ENCODE assay signal across 8 mouse cellular contexts in genomic region chr5:139668494-139668893, GRCm38 (mm10).
A peak's percentile ranks its signal among the peaks of the same experiment; 100 is the strongest.
DNase-seq lines count a peak whose midpoint lies in the region; ATAC-seq and TF ChIP-seq lines count a peak whose summit lies in the region.

No protein-coding gene starts in this region.

- no peaks in the 10 kb centered on the region for H3K9me3 ChIP-seq in embryonic facial prominence, embryonic 10.5 days
- H3K9me3 ChIP-seq in heart, embryonic 13.5 days = no peaks in the 10 kb centered on the region
- H3K9me3 ChIP-seq in kidney, embryonic 16.5 days (ENCODE audit: low read length) = no peaks in the 10 kb centered on the region
- no peaks in the 10 kb centered on the region for H3K9me3 ChIP-seq in liver, embryonic 14.5 days (ENCODE audit: control insufficient read depth, low read length)
- no peaks in the 10 kb centered on the region for H3K9me3 ChIP-seq in neural tube, embryonic 15.5 days (replicated peaks)

- peaks cover 14% of the 10 kb centered on the region for H3K4me1 ChIP-seq in embryonic facial prominence, embryonic 10.5 days
- H3K4me1 ChIP-seq in heart, embryonic 13.5 days = no peaks in the 10 kb centered on the region
- H3K4me1 ChIP-seq in kidney, embryonic 16.5 days (ENCODE audit: insufficient read depth, low read length) = peaks cover 12% of the 10 kb centered on the region
- H3K4me1 ChIP-seq in liver, embryonic 14.5 days (replicated peaks; ENCODE audit: control insufficient read depth in 2 of 2, insufficient read depth in 2 of 2, low read length in 1 of 2) = no peaks in the 10 kb centered on the region
- peaks cover 19% of the 10 kb centered on the region for H3K4me1 ChIP-seq in neural tube, embryonic 15.5 days

- TF ChIP-seq CTCF in liver, embryonic 14.5 days (IDR thresholded peaks at IDR 0.05; ENCODE audit: low read depth) = peak; percentile 85

- no peaks in the 10 kb centered on the region for H3K36me3 ChIP-seq in embryonic facial prominence, embryonic 10.5 days (replicated peaks)
- no peaks in the 10 kb centered on the region for H3K36me3 ChIP-seq in heart, embryonic 13.5 days
- H3K36me3 ChIP-seq in kidney, embryonic 16.5 days (ENCODE audit: insufficient read depth, low read length) = no peaks in the 10 kb centered on the region
- H3K36me3 ChIP-seq in liver, embryonic 14.5 days (replicated peaks; ENCODE audit: control insufficient read depth, insufficient read depth, low read depth) = no peaks in the 10 kb centered on the region
- H3K36me3 ChIP-seq in neural tube, embryonic 15.5 days = no peaks in the 10 kb centered on the region

- 0 out of 2 replicates have a peak overlapping the region, but pooled peaks have one; percentile 9 for H3K4me3 ChIP-seq in embryonic facial prominence, embryonic 10.5 days
- H3K4me3 ChIP-seq in heart, embryonic 13.5 days = no peak overlapping the region
- no peak overlapping the region for H3K4me3 ChIP-seq in kidney, embryonic 16.5 days (ENCODE audit: low read length)
- H3K4me3 ChIP-seq in liver, embryonic 14.5 days (ENCODE audit: insufficient read depth in 1 of 2, low read depth in 2 of 2, low read length in 2 of 2) = no peak overlapping the region
- peak overlapping the region; percentile 20 for H3K4me3 ChIP-seq in neural tube, embryonic 15.5 days (replicated peaks)

- peaks cover 99% of the 10 kb centered on the region for H3K27me3 ChIP-seq in embryonic facial prominence, embryonic 10.5 days (replicated peaks; ENCODE audit: low read depth, poor library complexity, severe bottlenecking)
- peaks cover 99% of the 10 kb centered on the region for H3K27me3 ChIP-seq in heart, embryonic 13.5 days (replicated peaks)
- H3K27me3 ChIP-seq in kidney, embryonic 16.5 days (ENCODE audit: insufficient read depth, low read length) = peaks cover 48% of the 10 kb centered on the region
- H3K27me3 ChIP-seq in liver, embryonic 14.5 days (ENCODE audit: control insufficient read depth, insufficient read depth, low read length) = peaks cover 13% of the 10 kb centered on the region
- H3K27me3 ChIP-seq in neural tube, embryonic 15.5 days (replicated peaks) = peaks cover 75% of the 10 kb centered on the region

- H3K27ac ChIP-seq in embryonic facial prominence, embryonic 10.5 days (replicated peaks) = no peak overlapping the region
- no peak overlapping the region for H3K27ac ChIP-seq in heart, embryonic 13.5 days (replicated peaks)
- peak overlapping the region; percentile 49; the same call in 1 of the 2 replicates for H3K27ac ChIP-seq in kidney, embryonic 16.5 days (ENCODE audit: low read length)
- H3K27ac ChIP-seq in liver, embryonic 14.5 days = no peak overlapping the region
- no peak overlapping the region for H3K27ac ChIP-seq in neural tube, embryonic 15.5 days (replicated peaks)

- ATAC-seq in heart, embryonic 13.5 days (ENCODE audit: extremely low read depth, insufficient number of reproducible peaks, low FRiP score, low TSS enrichment) = no peak
- ATAC-seq in kidney, embryonic 16.5 days (ENCODE audit: low FRiP score, low TSS enrichment) = peak; percentile 72; the same call in 1 of the 2 replicates
- no peak for ATAC-seq in liver, embryonic 14.5 days (ENCODE audit: insufficient read depth)
- ATAC-seq in neural tube, embryonic 15.5 days (ENCODE audit: low FRiP score) = 0 out of 2 replicates have a peak, but pooled peaks have one; percentile 33

- WGBS in embryonic facial prominence, embryonic 10.5 days = under 1% methylated on average over 24 of the region's 24 CpGs
- 1% methylated on average over 24 of the region's 24 CpGs for WGBS in heart, embryonic 13.5 days
- under 1% methylated on average over 24 of the region's 24 CpGs for WGBS in kidney, embryonic 16.5 days
- 2% methylated on average over 24 of the region's 24 CpGs for WGBS in liver, embryonic 14.5 days (ENCODE audit: insufficient replicate concordance)
- WGBS in neural tube, embryonic 15.5 days = under 1% methylated on average over 24 of the region's 24 CpGs

- TF ChIP-seq EP300 in liver, embryonic 14.5 days (IDR thresholded peaks at IDR 0.05; ENCODE audit: low read depth) = no peak

- peak; percentile 32 for DNase-seq in 3T3-L1 (ENCODE audit: low read depth, low spot score)
- peak; percentile 84 for DNase-seq in adrenal gland, postnatal 10 days
- peak; percentile 86 for DNase-seq in embryonic facial prominence, embryonic 10.5 days (ENCODE audit: low spot score)
- no peak for DNase-seq in liver, embryonic 14.5 days (ENCODE audit: low read depth in 3 of 3, low spot score in 3 of 3)
- peak; percentile 33 to 35 for DNase-seq in thymus, postnatal 36 days

- no peak overlapping the region for H3K9ac ChIP-seq in heart, embryonic 13.5 days
- H3K9ac ChIP-seq in kidney, embryonic 16.5 days (replicated peaks; ENCODE audit: low read length) = no peak overlapping the region
- no peak overlapping the region for H3K9ac ChIP-seq in liver, embryonic 14.5 days (replicated peaks)
- no peak overlapping the region for H3K9ac ChIP-seq in neural tube, embryonic 15.5 days (replicated peaks)

- peak overlapping the region; percentile 35; the same call in 1 of the 2 replicates for H3K4me2 ChIP-seq in heart, embryonic 13.5 days
- H3K4me2 ChIP-seq in kidney, embryonic 16.5 days (replicated peaks; ENCODE audit: low read depth, low read length) = peak overlapping the region; percentile 28; the same call in 1 of the 2 replicates
- no peak overlapping the region for H3K4me2 ChIP-seq in liver, embryonic 14.5 days (ENCODE audit: low read depth)
- H3K4me2 ChIP-seq in neural tube, embryonic 15.5 days = peak overlapping the region; percentile 47

Comparison
In these comparisons a context has a peak if more than half of its experiments do, and no peak if none do; other contexts are left out.
1. DNase-seq: peak in 3T3-L1 (single experiment), adrenal gland, postnatal 10 days (single experiment), embryonic facial prominence, embryonic 10.5 days (single experiment) and thymus, postnatal 36 days (2 of 2); none in liver, embryonic 14.5 days (0 of 3).
2. H3K4me3 ChIP-seq: peak in embryonic facial prominence, embryonic 10.5 days (single experiment) and neural tube, embryonic 15.5 days (single experiment); none in heart, embryonic 13.5 days (single experiment), kidney, embryonic 16.5 days (single experiment) and liver, embryonic 14.5 days (0 of 2).
3. ATAC-seq: peak in kidney, embryonic 16.5 days (single experiment) and neural tube, embryonic 15.5 days (single experiment); none in heart, embryonic 13.5 days (single experiment) and liver, embryonic 14.5 days (single experiment).